Mouse (Mus musculus) CH12.LX (cell line): ENCODE data around the gene Sprr2e. TPM values are rescaled to one million over a fixed set of nuclear protein-coding genes. Genes with fewer than 3 reads are reported as not detected.

Experiments
- DNase-seq: peaks from one replicate; pipeline ENCODE4 v3.0.0-alpha.2; 2013; ENCODE audit errors: extremely low read depth
- H3K27ac ChIP-seq: 2 replicates; pipeline ENCODE4 v1.5.1; 2012; ENCODE audit warnings: low read depth, mild to moderate bottlenecking, control low read depth, moderate library complexity; ENCODE audit not compliant: insufficient read depth
- H3K27me3 ChIP-seq: replicated peaks from 2 replicates; pipeline ENCODE3; 2012; ENCODE audit warnings: inconsistent platforms
- H3K36me3 ChIP-seq, 2 experiments: replicated peaks in 1 of 2; 2 replicates each; pipeline versions ENCODE3 to v1.6.1; 2012; ENCODE audit warnings: inconsistent platforms in 1 of 2, low read length in 1 of 2, mild to moderate bottlenecking in 1 of 2, mixed read lengths in 1 of 2, moderate library complexity in 1 of 2; ENCODE audit not compliant: control insufficient read depth in 1 of 2, insufficient read depth in 1 of 2
- H3K4me1 ChIP-seq, 2 experiments: 2 replicates each; pipeline ENCODE4 v1.6.1; 2012; ENCODE audit warnings: inconsistent platforms in 1 of 2, moderate library complexity in 1 of 2; ENCODE audit not compliant: insufficient read depth in 2 of 2, control insufficient read depth in 1 of 2
- H3K4me2 ChIP-seq: 2 replicates; pipeline ENCODE4 v1.6.1; 2012; ENCODE audit warnings: low read depth, mild to moderate bottlenecking, control low read depth; ENCODE audit not compliant: poor library complexity, insufficient read depth, severe bottlenecking
- H3K4me3 ChIP-seq, 3 experiments: fragments of 150-350 bp in 1 of 3; sonication (generic) in 1 of 3; replicated peaks in 1 of 3; 2 replicates each; pipeline versions ENCODE3 to v1.5.1; 2011 to 2012; ENCODE audit warnings: low read depth in 2 of 3, low read length in 2 of 3, mild to moderate bottlenecking in 2 of 3, moderate library complexity in 2 of 3, control low read depth in 1 of 3, improper control_type of control experiment in 1 of 3, inconsistent platforms in 1 of 3, mixed read lengths in 1 of 3; ENCODE audit not compliant: poor library complexity in 1 of 3
- H3K79me2 ChIP-seq: replicated peaks from 2 replicates; pipeline ENCODE4 v1.6.1; 2012; ENCODE audit warnings: mild to moderate bottlenecking, moderate library complexity; ENCODE audit not compliant: control insufficient read depth, poor library complexity, insufficient read depth, severe bottlenecking; ENCODE audit errors: extremely low read depth
- H3K9ac ChIP-seq: 2 replicates; pipeline ENCODE4 v1.6.1; 2012; ENCODE audit warnings: low read depth, mild to moderate bottlenecking, control low read depth, moderate library complexity; ENCODE audit not compliant: insufficient read depth
- H3K9me3 ChIP-seq: replicated peaks from 2 replicates; pipeline ENCODE3; 2012; ENCODE audit warnings: low read length, inconsistent platforms, mixed read lengths
- BHLHE40 ChIP-seq: IDR thresholded peaks from 2 replicates; pipeline ENCODE4 v1.6.1; 2011; ENCODE audit warnings: mild to moderate bottlenecking, low read depth, low read length, improper control_type of control experiment
- CHD1 ChIP-seq: IDR thresholded peaks from 2 replicates; pipeline ENCODE4 v1.6.1; 2012; ENCODE audit warnings: low read depth, low read length, improper control_type of control experiment, inconsistent platforms
- CTCF ChIP-seq, 2 experiments: IDR thresholded peaks in 1 of 2; conservative IDR thresholded peaks in 1 of 2; 2 replicates each; pipeline ENCODE4 v1.5.1; 2011 to 2012; ENCODE audit warnings: low read depth in 2 of 2, low read length in 2 of 2, improper control_type of control experiment in 1 of 2, inconsistent platforms in 1 of 2, mild to moderate bottlenecking in 1 of 2, moderate library complexity in 1 of 2
- GABPA ChIP-seq: IDR thresholded peaks from 2 replicates; pipeline ENCODE4 v1.6.1; 2012; ENCODE audit warnings: low read depth, low read length, improper control_type of control experiment, inconsistent platforms; ENCODE audit not compliant: insufficient replicate concordance
- HCFC1 ChIP-seq: IDR thresholded peaks from 2 replicates; pipeline ENCODE4 v1.6.1; 2012; ENCODE audit warnings: low read depth, mild to moderate bottlenecking, inconsistent platforms, low read length, improper control_type of control experiment
- JUN ChIP-seq: IDR thresholded peaks from 2 replicates; pipeline ENCODE4 v1.6.1; 2011; ENCODE audit warnings: low read depth, mild to moderate bottlenecking, low read length, improper control_type of control experiment, moderate library complexity; ENCODE audit not compliant: insufficient read depth
- JUND ChIP-seq: conservative IDR thresholded peaks from 2 replicates; pipeline ENCODE4 v1.6.1; 2011; ENCODE audit warnings: low read depth, low read length, improper control_type of control experiment
- KAT2A ChIP-seq: IDR thresholded peaks from 2 replicates; pipeline ENCODE4 v1.6.1; 2012; ENCODE audit warnings: low read length, improper control_type of control experiment, inconsistent platforms; ENCODE audit not compliant: insufficient replicate concordance
- MAX ChIP-seq: IDR thresholded peaks from 2 replicates; pipeline ENCODE4 v1.6.1; 2011; ENCODE audit warnings: low read length, improper control_type of control experiment
- MEF2A ChIP-seq: IDR thresholded peaks from 2 replicates; pipeline ENCODE4 v1.6.1; 2014; ENCODE audit warnings: low read depth, mild to moderate bottlenecking, inconsistent platforms, low read length, improper control_type of control experiment, borderline replicate concordance
- MXI1 ChIP-seq: IDR thresholded peaks from 2 replicates; pipeline ENCODE4 v1.6.1; 2011; ENCODE audit warnings: mild to moderate bottlenecking, low read depth, low read length, improper control_type of control experiment
- MYC ChIP-seq: IDR thresholded peaks from 2 replicates; pipeline ENCODE4 v1.6.1; 2011; ENCODE audit warnings: low read depth, mild to moderate bottlenecking, improper control_type of control experiment, low read length
- NRF1 ChIP-seq: IDR thresholded peaks from 2 replicates; pipeline ENCODE4 v1.6.1; 2014; ENCODE audit warnings: low read depth, mild to moderate bottlenecking, inconsistent platforms, low read length, improper control_type of control experiment, moderate library complexity
- POLR2A ChIP-seq: IDR thresholded peaks from 2 replicates; pipeline ENCODE4 v1.6.1; 2011; ENCODE audit warnings: low read depth, mild to moderate bottlenecking, improper control_type of control experiment, low read length
- POLR2AphosphoS2 ChIP-seq: IDR thresholded peaks from 2 replicates; pipeline ENCODE4 v1.6.1; 2011; ENCODE audit warnings: low read depth, low read length, improper control_type of control experiment
- RAD21 ChIP-seq: IDR thresholded peaks from 2 replicates; pipeline ENCODE4 v1.6.1; 2011; ENCODE audit warnings: low read depth, mild to moderate bottlenecking, low read length, improper control_type of control experiment, moderate library complexity
- RCOR1 ChIP-seq: conservative IDR thresholded peaks from 2 replicates; pipeline ENCODE4 v1.6.1; 2012; ENCODE audit warnings: low read depth, mild to moderate bottlenecking, inconsistent platforms, low read length, improper control_type of control experiment
- SIN3A ChIP-seq: IDR thresholded peaks from 2 replicates; pipeline ENCODE4 v1.6.1; 2012; ENCODE audit warnings: low read length, improper control_type of control experiment, inconsistent platforms
- SMC3 ChIP-seq: IDR thresholded peaks from 2 replicates; pipeline ENCODE4 v1.6.1; 2011; ENCODE audit warnings: low read depth, low read length, improper control_type of control experiment
- TCF12 ChIP-seq: IDR thresholded peaks from 2 replicates; pipeline ENCODE4 v1.6.1; 2014; ENCODE audit warnings: low read depth, mild to moderate bottlenecking, inconsistent platforms, low read length, improper control_type of control experiment
- UBTF ChIP-seq: IDR thresholded peaks from 2 replicates; pipeline ENCODE4 v1.6.1; 2012; ENCODE audit warnings: low read depth, mild to moderate bottlenecking, inconsistent platforms, low read length, improper control_type of control experiment, moderate library complexity
- USF1 ChIP-seq: IDR thresholded peaks from 2 replicates; pipeline ENCODE4 v1.6.1; 2014; ENCODE audit warnings: low read depth, mild to moderate bottlenecking, inconsistent platforms, low read length, improper control_type of control experiment
- USF2 ChIP-seq: conservative IDR thresholded peaks from 2 replicates; pipeline ENCODE4 v1.6.1; 2011; ENCODE audit warnings: low read depth, low read length, improper control_type of control experiment
- ZMIZ1 ChIP-seq: IDR thresholded peaks from 2 replicates; pipeline ENCODE4 v1.6.1; 2012; ENCODE audit warnings: low read depth, mild to moderate bottlenecking, inconsistent platforms, low read length, improper control_type of control experiment
- ZNF384 ChIP-seq: IDR thresholded peaks from 2 replicates; pipeline ENCODE4 v1.6.1; 2012; ENCODE audit warnings: low read depth, low read length, improper control_type of control experiment, inconsistent platforms
- dilution Hi-C: fragments of 300-500 bp; cut with MboI; formaldehyde crosslinking; loops from 2 replicates; pipeline ENCODE4 v1.14.3; 2020; ENCODE audit warnings: low sequenced_read_pairs; ENCODE audit not compliant: extremely low pct_unique_long_range_greater_than_20kb, extremely low pct_ligation_motif_present
- in situ Hi-C: fragments of 300-500 bp; cut with MboI; formaldehyde crosslinking; loops from 3 replicates; pipeline ENCODE4 v1.14.3; 2019; ENCODE audit warnings: low sequenced_read_pairs, low pct_ligation_motif_present, low pct_unique_long_range_greater_than_20kb, mixed read lengths
- polyA plus RNA-seq: library from polyadenylated mRNA; unstranded; fragments of >175 nt; gene quantifications from 2 replicates; pipeline ENCODE4 v1.2.1, GENCODE M21; 2012; ENCODE audit warnings: low read depth; ENCODE audit not compliant: insufficient read length
- total RNA-seq, 2 experiments: library from RNA; depleted of rRNA; stranded (reverse); fragments of 300-350 nt in 1 of 2; fragments of >200 nt in 1 of 2; gene quantifications; 2 replicates each; pipeline ENCODE4 v1.2.3; 2012 to 2014

Sprr2e gene
- total and polyA plus RNA-seq, 3 experiments, result not detected

DNA sequence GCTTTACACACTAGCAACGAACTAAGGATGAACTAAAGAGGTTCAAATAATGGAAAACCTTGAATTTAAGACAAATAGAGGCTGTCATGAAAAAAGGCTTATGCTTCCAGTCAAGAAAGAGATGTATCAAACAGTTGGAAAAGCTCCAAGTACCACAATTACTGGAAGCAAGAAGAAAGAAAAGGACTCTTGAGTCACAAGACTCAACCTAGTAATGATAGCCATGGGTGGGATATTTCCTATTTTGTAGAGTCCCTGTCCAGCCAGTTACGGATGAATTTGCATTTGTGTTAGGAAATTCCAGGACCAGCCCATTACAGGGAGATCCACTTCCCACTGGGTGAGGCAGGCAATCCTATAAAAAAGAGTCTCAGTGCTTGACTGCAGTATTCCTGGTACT lies 35.6 kb upstream of the Sprr2e start, which contains the start of gene Sprr2b:
Gene Sprr2b, plus strand, starts transcription at position 301 of the 400 bp plus-strand sequence.
- no peaks in the 10 kb centered on the region for H3K27me3 ChIP-seq
- TF ChIP-seq HCFC1, result no peak
- TF ChIP-seq ZMIZ1, result no peak
- TF ChIP-seq CTCF (conservative IDR thresholded peaks at IDR 0.05 in 1 of 2, IDR thresholded peaks at IDR 0.05 in 1 of 2; ENCODE audit: low read depth in 2 of 2, low read length in 2 of 2), result no peak
- TF ChIP-seq POLR2AphosphoS2, result no peak
- TF ChIP-seq ZNF384, result no peak
- TF ChIP-seq MAX, result no peak
- TF ChIP-seq TCF12, result no peak
- no peak for TF ChIP-seq KAT2A
- no peak for TF ChIP-seq MEF2A
- no peak for TF ChIP-seq RAD21
- no peak for TF ChIP-seq SMC3
- TF ChIP-seq UBTF, result no peak
- no peak for TF ChIP-seq MXI1
- TF ChIP-seq RCOR1, result no peak
- no peak for TF ChIP-seq CHD1
- TF ChIP-seq, all 38 proteins: peak for 0
- H3K36me3 ChIP-seq, result no peaks in the 10 kb centered on the region
- no peak within 1 kb of the TSS for H3K27ac ChIP-seq
- no peak within 1 kb of the TSS for H3K9ac ChIP-seq
- dilution Hi-C loops, result no loop called here
- H3K79me2 ChIP-seq, result no peaks in the 10 kb centered on the region
- in situ Hi-C loops, result no loop called here
- peaks cover 18% of the 10 kb centered on the region for H3K9me3 ChIP-seq
- no peak within 1 kb of the TSS for H3K4me2 ChIP-seq
- H3K4me1 ChIP-seq, result no peaks in the 10 kb centered on the region
- no peak for DNase-seq
- no peak within 1 kb of the TSS for H3K4me3 ChIP-seq

DNA sequence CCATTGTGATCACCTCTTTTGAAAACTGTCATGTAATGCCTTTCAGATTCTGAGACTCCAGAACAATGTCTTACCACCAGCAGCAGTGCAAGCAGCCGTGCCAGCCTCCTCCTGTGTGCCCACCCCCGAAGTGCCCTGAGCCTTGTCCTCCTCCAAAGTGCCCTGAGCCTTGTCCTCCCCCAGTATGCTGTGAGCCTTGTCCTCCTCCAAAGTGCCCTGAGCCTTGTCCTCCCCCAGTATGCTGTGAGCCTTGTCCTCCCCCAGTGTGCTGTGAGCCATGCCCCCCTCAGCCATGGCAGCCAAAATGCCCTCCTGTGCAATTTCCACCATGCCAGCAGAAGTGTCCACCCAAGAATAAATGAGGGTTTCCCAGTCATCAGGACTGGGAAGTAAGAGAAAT lies 34.6 kb upstream of the Sprr2e start:
- no peak for DNase-seq
- Histone ChIP-seq H3K27ac (no peak overlapping the region), H3K27me3 (no peaks in the 10 kb centered on the region), H3K4me2 (no peak overlapping the region), H3K4me1 (no peaks in the 10 kb centered on the region), H3K9ac (no peak overlapping the region), H3K79me2 (no peaks in the 10 kb centered on the region), H3K36me3 (no peaks in the 10 kb centered on the region), H3K4me3 (no peak overlapping the region)
- in situ Hi-C loops, result no loop called here
- TF ChIP-seq JUN (no peak), SIN3A (no peak), GABPA (no peak), CTCF (conservative IDR thresholded peaks at IDR 0.05 in 1 of 2, IDR thresholded peaks at IDR 0.05 in 1 of 2; ENCODE audit: low read depth in 2 of 2, low read length in 2 of 2) (no peak), MAX (no peak), RCOR1 (no peak), JUND (no peak), POLR2AphosphoS2 (no peak), CHD1 (no peak), MYC (no peak), RAD21 (no peak), NRF1 (no peak), USF1 (no peak), POLR2A (no peak), KAT2A (no peak), BHLHE40 (no peak), TCF12 (no peak), ZNF384 (no peak), MXI1 (no peak), USF2 (no peak)
- TF ChIP-seq, all 38 proteins: peak for 0
- dilution Hi-C loops, result no loop called here
- peaks cover 18% of the 10 kb centered on the region for H3K9me3 ChIP-seq
